Mouse (Mus musculus): ENCODE measurements around the gene Gm21797. TPM values are rescaled to one million over a fixed set of nuclear protein-coding genes. Genes with fewer than 3 reads are reported as not detected.
"Not testable (repeated sequence)": the region's sequence is repeated elsewhere in the genome, so short reads cannot be mapped to it uniquely, and the experiment has no call there.

Gm21797 gene
- total RNA-seq (2021) = not detected
- polyA plus RNA-seq (2012; rRNA removed) = not detected in 2 replicates
- long read RNA-seq = 0 reads

- H3K4me1 ChIP-seq (ENCODE audit: control insufficient read depth, insufficient read depth, low read length); H3K27ac ChIP-seq; H3K36me3 ChIP-seq (ENCODE audit: control insufficient read depth, insufficient read depth, low read length); H3K79me2 ChIP-seq (replicated peaks; ENCODE audit: control insufficient read depth, insufficient read depth, low read length); H3K9ac ChIP-seq (ENCODE audit: low read depth, low read length); intact Hi-C loops (cut with DNase I); H3K27me3 ChIP-seq (ENCODE audit: control insufficient read depth, insufficient read depth, low read length); H3K4me3 ChIP-seq; DNase-seq: not testable (repeated sequence)
- WGBS = no CpG with 5 or more reads among the region's 3 CpGs
Observed at GRCm38 (mm10) chrY:40775665-40776064, at the start of gene Gm21797. TSS of gene Gm21797 (minus strand) at chrY:40775765.

GRCm38 (mm10) chrY:40804614-40805013 is 29.0 kb upstream of the Gm21797 start, which contains the start of gene Gm20795:
TSS of gene Gm20795 (plus strand) at chrY:40804914.
- H3K9ac ChIP-seq (ENCODE audit: low read depth, low read length); H3K4me3 ChIP-seq; H3K79me2 ChIP-seq (replicated peaks; ENCODE audit: control insufficient read depth, insufficient read depth, low read length); DNase-seq; H3K27me3 ChIP-seq (ENCODE audit: control insufficient read depth, insufficient read depth, low read length); H3K27ac ChIP-seq; H3K36me3 ChIP-seq (ENCODE audit: control insufficient read depth, insufficient read depth, low read length); intact Hi-C loops (cut with DNase I); H3K4me1 ChIP-seq (ENCODE audit: control insufficient read depth, insufficient read depth, low read length): not testable (repeated sequence)

Other genes starting within 250 kb of the Gm21797 start
- not detected for gene Gm21852, start 123.8 kb downstream of the Gm21797 start, total RNA-seq (2021)
- not detected in 2 replicates for gene Gm21852, start 123.8 kb downstream of the Gm21797 start, polyA plus RNA-seq (2012; rRNA removed)
- not detected for gene Gm20795, start 29.1 kb upstream of the Gm21797 start, total RNA-seq (2021)
- not detected in 2 replicates for gene Gm20795, start 29.1 kb upstream of the Gm21797 start, polyA plus RNA-seq (2012; rRNA removed)

Data from heart, adult 2 months (tissue).